Mouse (Mus musculus): ENCODE data around the gene Arnt2. TPM values are rescaled to one million over a fixed set of nuclear protein-coding genes. Genes with fewer than 3 reads are reported as not detected.

Arnt2 gene
- polyA plus RNA-seq, 2 experiments, result 11.0 to 29.7 TPM

DNA sequence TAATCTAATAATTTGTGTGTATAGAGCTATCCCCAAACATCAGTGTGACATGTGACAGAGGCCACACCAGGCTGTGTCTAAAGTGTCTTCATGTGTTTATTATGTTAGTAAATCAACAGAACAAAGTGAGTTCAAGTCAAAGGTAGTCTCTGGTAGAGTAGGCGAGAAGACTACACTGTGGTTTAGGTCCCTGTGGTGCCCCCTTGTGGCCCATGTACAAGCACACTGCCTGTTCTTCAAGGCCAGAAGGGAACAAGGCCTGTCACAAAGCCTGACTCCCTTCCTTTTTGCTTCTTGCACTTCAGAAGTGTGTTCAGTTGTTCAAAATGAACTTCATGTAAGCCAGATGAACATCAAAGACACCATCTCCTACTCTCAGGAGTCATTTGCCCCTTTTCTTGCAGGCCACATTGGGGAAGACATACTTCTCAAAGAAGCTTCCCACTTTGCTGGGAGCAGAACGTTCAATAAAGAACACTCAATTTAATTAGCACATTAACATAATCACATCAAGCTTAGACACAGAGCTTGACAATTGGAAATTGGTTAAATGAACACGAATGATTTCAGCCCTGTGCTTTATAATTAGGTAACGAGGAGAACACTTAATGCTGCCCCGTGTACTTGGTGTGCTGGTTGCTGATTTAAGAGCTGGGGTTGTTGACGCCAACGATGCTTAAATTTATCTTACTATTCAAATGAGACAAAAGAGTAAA, 14.9 kb upstream of the Arnt2 start:
- no peak for ATAC-seq (ENCODE audit: low FRiP score, low read depth)
- H3K4me3 ChIP-seq (replicated peaks; ENCODE audit: low read length), result no peak overlapping the region

DNA sequence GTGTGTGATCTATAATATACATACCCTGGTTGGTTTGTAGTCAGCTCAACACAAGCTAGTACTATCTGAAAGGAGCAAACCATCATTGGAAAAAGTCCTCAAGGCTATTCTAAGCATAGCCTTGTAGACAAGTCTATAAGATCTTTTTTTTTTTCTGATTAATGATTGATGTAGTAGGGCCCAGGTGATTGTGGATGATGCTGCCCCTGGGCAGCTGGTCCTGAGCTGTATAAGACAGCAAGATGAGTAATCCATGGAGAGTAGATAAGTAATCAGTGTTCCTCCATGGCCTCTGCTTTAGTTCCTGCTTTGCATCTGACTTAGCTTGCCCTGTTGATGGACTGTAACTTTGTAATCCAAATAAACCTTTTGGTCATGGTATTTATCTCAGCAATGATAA, 11.8 kb upstream of the Arnt2 start:
- H3K9me3 ChIP-seq (ENCODE audit: control insufficient read depth, low read length), result no peaks in the 10 kb centered on the region
- no peak for TF ChIP-seq POLR2A (IDR thresholded peaks at IDR 0.05; ENCODE audit: borderline replicate concordance, extremely low read depth, insufficient read depth, insufficient read length)
- H3K4me3 ChIP-seq (replicated peaks; ENCODE audit: low read length), result no peak overlapping the region
- H3K27ac ChIP-seq (replicated peaks; ENCODE audit: low read depth, low read length), result no peak overlapping the region
- H3K36me3 ChIP-seq (ENCODE audit: control insufficient read depth, insufficient read depth, low read length), result no peaks in the 10 kb centered on the region
- ATAC-seq (ENCODE audit: low FRiP score, low read depth) (no peak), DNase-seq (ENCODE audit: low spot score) (no peak)
- H3K4me1 ChIP-seq (ENCODE audit: control insufficient read depth, insufficient read depth, low read length), result no peaks in the 10 kb centered on the region
- H3K4me2 ChIP-seq (replicated peaks; ENCODE audit: low read depth, low read length, severe bottlenecking), result no peak overlapping the region
- no peaks in the 10 kb centered on the region for H3K27me3 ChIP-seq (ENCODE audit: control insufficient read depth, insufficient read depth, low read length)
- no peak overlapping the region for H3K9ac ChIP-seq (ENCODE audit: low read depth, low read length, severe bottlenecking)

More for the DNA sequence above, 14.9 kb upstream of the Arnt2 start:
- 43% methylated on average over 7 of the region's 7 CpGs for WGBS
- TF ChIP-seq POLR2A (IDR thresholded peaks at IDR 0.05; ENCODE audit: borderline replicate concordance, extremely low read depth, insufficient read depth, insufficient read length), result no peak
- no peaks in the 10 kb centered on the region for H3K9me3 ChIP-seq (ENCODE audit: control insufficient read depth, low read length)
- H3K4me2 ChIP-seq (replicated peaks; ENCODE audit: low read depth, low read length, severe bottlenecking), result no peak overlapping the region
- no peak overlapping the region for H3K27ac ChIP-seq (replicated peaks; ENCODE audit: low read depth, low read length)
- H3K36me3 ChIP-seq (ENCODE audit: control insufficient read depth, insufficient read depth, low read length), result no peaks in the 10 kb centered on the region
- no peaks in the 10 kb centered on the region for H3K27me3 ChIP-seq (ENCODE audit: control insufficient read depth, insufficient read depth, low read length)
- 0 out of 2 replicates have a peak, but pooled peaks cover 5% of the 10 kb centered on the region for H3K4me1 ChIP-seq (ENCODE audit: control insufficient read depth, insufficient read depth, low read length)
- DNase-seq (ENCODE audit: low spot score), result no peak
- no peak overlapping the region for H3K9ac ChIP-seq (ENCODE audit: low read depth, low read length, severe bottlenecking)

DNA sequence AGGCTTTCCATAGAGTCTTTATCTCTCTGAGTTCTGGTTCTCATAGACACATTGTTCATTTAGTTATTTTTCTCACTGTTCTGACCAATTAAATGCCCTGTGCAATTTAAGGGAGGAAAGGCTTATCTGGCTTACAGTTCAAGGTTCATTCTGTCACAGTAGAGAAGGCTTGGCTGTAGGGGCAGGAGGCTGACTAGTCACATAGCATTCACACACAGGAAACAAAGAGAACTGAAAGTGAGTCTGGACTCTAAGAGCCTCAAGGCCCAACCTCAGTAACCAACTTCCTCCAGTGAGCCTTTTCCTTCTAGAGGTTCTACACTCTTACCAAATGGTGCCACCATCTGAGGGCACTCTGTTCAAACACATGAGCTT, 11.3 kb upstream of the Arnt2 start:
- H3K4me2 ChIP-seq (replicated peaks; ENCODE audit: low read depth, low read length, severe bottlenecking), result no peak overlapping the region
- H3K4me1 ChIP-seq (ENCODE audit: control insufficient read depth, insufficient read depth, low read length), result no peaks in the 10 kb centered on the region
- no peak for ATAC-seq (ENCODE audit: low FRiP score, low read depth)
- H3K27ac ChIP-seq (replicated peaks; ENCODE audit: low read depth, low read length), result no peak overlapping the region
- H3K9ac ChIP-seq (ENCODE audit: low read depth, low read length, severe bottlenecking), result no peak overlapping the region
- H3K27me3 ChIP-seq (ENCODE audit: control insufficient read depth, insufficient read depth, low read length), result no peaks in the 10 kb centered on the region
- H3K9me3 ChIP-seq (ENCODE audit: control insufficient read depth, low read length), result no peaks in the 10 kb centered on the region
- no peak for DNase-seq (ENCODE audit: low spot score)
- no peak overlapping the region for H3K4me3 ChIP-seq (replicated peaks; ENCODE audit: low read length)
- no peak for TF ChIP-seq POLR2A (IDR thresholded peaks at IDR 0.05; ENCODE audit: borderline replicate concordance, extremely low read depth, insufficient read depth, insufficient read length)
- H3K36me3 ChIP-seq (ENCODE audit: control insufficient read depth, insufficient read depth, low read length), result no peaks in the 10 kb centered on the region

DNA sequence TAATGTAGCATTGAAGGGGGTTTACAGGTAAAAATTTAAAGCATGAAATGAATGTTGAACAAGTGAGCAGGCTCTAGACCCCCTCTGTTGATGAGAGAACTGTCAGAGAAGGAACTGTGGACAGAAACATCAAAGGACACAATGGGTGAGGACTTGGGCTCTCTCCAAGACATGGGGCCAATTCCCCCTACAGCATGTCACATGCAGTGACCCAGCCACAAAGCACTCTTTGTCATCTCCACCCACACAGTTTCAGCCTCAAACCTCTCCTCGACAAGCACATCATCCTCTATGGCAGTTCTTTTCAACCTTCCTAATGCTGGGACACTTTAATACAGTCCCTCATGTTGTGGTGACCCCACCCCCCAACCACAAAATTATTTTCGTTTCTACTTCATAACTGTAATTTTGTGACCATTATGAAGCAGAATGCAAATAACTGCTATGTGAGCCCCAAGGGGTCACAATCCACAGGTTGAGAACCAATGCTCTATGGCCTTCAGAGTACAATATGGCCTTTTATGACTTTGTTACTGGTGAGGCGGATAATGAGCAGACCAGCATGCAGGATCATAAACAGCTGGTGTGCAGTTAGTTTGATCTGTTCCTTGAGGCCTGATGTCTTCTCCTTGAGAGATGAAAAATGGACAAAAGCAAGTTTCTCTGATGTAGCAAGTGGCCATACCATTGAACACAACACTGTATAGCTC, 10.8 kb upstream of the Arnt2 start:
- no peak for DNase-seq (ENCODE audit: low spot score)
- Histone ChIP-seq H3K27me3 (ENCODE audit: control insufficient read depth, insufficient read depth, low read length) (no peaks in the 10 kb centered on the region), H3K4me2 (replicated peaks; ENCODE audit: low read depth, low read length, severe bottlenecking) (no peak overlapping the region), H3K27ac (replicated peaks; ENCODE audit: low read depth, low read length) (no peak overlapping the region), H3K9me3 (ENCODE audit: control insufficient read depth, low read length) (no peaks in the 10 kb centered on the region), H3K9ac (ENCODE audit: low read depth, low read length, severe bottlenecking) (no peak overlapping the region), H3K36me3 (ENCODE audit: control insufficient read depth, insufficient read depth, low read length) (no peaks in the 10 kb centered on the region), H3K4me1 (ENCODE audit: control insufficient read depth, insufficient read depth, low read length) (no peaks in the 10 kb centered on the region), H3K4me3 (replicated peaks; ENCODE audit: low read length) (no peak overlapping the region)
- WGBS, result 44% methylated on average over 3 of the region's 3 CpGs
- ATAC-seq (ENCODE audit: low FRiP score, low read depth), result no peak
- TF ChIP-seq POLR2A (IDR thresholded peaks at IDR 0.05; ENCODE audit: borderline replicate concordance, extremely low read depth, insufficient read depth, insufficient read length), result no peak

DNA sequence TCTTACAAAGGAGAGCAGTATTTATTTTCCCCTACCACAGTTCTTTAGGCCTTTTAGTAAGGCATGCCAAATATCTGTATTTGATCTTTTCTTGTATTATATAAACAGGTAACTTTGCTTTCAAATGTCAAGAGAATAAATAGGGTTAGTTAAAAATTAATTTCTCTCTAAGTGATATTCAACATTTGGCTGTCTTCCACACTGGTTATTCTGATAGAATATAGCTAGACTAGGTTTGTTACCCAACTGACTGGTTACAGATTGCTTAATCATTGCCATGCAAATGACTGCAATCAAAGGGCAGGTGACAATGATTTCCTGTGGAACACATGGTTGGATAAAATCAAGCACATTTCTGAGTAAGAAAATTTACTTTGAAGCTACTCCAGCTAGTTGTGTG, 7.5 kb upstream of the Arnt2 start:
- H3K9ac ChIP-seq (ENCODE audit: low read depth, low read length, severe bottlenecking), result no peak overlapping the region
- no peak overlapping the region for H3K4me3 ChIP-seq (replicated peaks; ENCODE audit: low read length)

More for the DNA sequence above, 7.5 kb upstream of the Arnt2 start:
- Histone ChIP-seq H3K27ac (replicated peaks; ENCODE audit: low read depth, low read length) (no peak overlapping the region), H3K9me3 (ENCODE audit: control insufficient read depth, low read length) (no peaks in the 10 kb centered on the region), H3K27me3 (ENCODE audit: control insufficient read depth, insufficient read depth, low read length) (no peaks in the 10 kb centered on the region), H3K4me2 (replicated peaks; ENCODE audit: low read depth, low read length, severe bottlenecking) (no peak overlapping the region), H3K4me1 (ENCODE audit: control insufficient read depth, insufficient read depth, low read length) (no peaks in the 10 kb centered on the region), H3K36me3 (ENCODE audit: control insufficient read depth, insufficient read depth, low read length) (no peaks in the 10 kb centered on the region)
- no peak for ATAC-seq (ENCODE audit: low FRiP score, low read depth)
- DNase-seq (ENCODE audit: low spot score), result no peak
- no peak for TF ChIP-seq POLR2A (IDR thresholded peaks at IDR 0.05; ENCODE audit: borderline replicate concordance, extremely low read depth, insufficient read depth, insufficient read length)
